Mouse (Mus musculus) left cerebral cortex, adult 11 months (tissue): Measurements from ENCODE around the gene Ikzf1.

Experiments used
- DNase-seq: peaks from one replicate; pipeline ENCODE4 v3.0.0; 2022; ENCODE audit warnings: low spot score

The Ikzf1 gene

DNA sequence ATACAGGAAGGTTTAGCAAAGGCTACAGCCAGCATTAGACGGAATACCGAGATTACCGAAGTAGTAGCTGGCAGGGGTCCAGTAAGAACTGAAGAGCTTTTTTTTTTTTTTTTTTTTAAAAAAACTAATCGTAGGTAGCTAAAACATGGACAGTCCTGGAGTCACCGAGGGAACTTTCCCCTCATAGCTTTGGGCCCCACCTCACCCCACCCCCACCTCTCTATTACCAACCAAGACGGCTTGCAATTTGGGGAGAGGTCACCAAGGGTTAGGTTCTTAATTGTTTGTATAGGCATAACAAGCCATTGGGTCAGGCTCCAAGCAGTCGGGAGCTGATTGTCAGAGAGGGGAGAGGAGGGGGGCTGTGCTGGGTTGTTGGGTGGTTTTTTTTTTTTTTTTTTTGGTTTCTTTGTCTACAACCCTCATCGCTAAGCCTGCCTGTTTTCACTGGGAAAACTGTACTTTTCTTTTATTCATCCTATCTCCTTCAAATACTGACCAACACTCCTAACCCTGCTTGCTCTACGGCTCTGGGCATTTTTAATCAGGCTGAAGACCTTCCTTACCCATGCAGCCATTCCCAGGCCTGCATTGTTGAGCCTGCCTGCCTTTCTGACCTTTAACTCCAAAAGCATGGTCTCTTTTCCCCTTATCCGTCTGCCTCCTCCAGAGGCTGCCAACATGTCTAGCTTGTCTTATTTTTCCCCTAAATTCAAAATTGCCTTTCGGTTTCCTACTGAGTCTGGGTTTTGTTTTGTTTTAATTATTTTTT lies 124.8 kb downstream of the Ikzf1 start:
- no peak for DNase-seq

DNA sequence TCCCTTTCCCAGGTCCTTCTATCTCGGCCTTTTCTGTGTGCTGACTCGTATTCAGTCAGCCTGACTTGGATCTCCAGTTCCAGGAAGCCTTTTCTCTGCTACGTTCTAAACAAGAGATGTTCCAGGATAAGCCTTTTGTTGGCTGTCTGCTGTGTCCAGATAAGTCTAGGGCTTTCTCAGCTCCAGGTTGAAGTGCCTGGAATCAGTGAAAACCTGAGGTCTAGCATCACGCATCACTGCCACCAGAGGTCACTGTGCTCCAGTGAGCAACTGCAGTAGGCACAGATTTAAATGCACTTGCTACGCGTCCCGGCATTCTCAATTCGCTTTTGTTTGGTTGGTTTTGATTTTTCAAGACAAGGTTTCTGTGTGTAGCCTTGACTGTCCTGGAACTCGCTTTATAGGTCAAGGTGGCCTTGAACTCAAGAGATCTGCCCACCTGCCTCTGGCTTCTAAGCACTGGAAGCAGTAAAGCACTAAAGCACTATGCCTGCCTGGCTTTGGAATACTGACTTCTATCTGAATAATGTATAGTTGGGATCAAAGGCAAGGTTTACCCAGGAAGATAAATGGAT lies 127.2 kb downstream of the Ikzf1 start:
- peak; percentile 58 for DNase-seq

DNA sequence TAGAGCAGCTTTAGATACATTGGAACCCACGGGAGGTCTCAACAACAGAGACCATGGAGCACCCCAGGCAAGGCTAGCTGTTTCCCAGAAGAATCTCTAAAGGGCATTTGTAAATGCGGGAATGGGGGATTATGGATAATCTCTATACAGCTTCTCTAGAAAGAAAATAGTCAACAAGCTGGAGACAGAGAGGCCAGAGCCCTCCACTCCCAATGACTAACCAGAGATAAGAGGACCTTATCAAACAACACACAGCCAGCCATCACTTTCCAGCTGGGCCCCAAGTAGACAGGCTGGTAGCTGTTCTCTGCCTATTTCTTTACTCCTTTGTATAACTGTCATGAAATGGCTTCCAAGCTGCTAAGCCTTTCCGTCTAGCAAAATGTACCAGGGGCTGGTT lies 130.9 kb downstream of the Ikzf1 start:
- no peak for DNase-seq

DNA sequence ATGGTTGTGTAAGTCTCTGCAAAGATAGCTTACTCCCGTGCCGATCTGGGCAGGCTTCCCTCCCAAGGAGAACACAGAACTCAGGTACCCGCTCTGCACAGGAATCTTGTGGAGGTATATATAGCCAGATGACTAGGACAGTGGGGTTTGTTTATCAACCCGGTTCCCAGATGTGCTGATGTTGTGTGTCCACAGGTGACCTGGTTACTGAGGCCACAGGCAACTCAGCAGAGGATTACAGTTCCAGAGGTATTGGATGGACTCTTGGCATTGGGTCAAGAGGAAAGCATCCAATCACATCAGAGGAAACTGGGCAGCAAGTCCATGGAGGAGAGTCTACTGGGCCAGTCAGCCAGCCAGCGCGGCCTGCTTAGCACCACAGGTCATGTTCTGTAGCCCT lies 134.0 kb downstream of the Ikzf1 start:
- DNase-seq: no peak

DNA sequence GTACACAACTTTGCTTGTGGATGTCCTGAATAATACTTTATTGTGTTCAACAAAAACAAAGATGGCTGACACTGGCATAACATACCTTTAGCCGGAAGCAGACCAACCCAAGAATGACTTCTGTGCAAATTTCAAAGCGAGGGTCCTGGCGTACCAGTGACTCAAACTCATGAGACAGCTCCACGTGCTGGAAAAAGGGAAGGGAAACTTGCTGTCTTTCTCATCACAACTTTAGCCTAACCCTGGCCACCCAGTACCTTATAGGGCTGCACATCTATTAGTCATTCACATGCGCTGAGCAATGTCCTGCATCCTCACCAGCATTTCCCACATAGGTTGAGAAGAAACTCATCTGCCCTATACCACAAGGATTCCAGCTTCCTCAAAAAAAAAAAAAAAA lies 134.4 kb downstream of the Ikzf1 start:
- no peak for DNase-seq

- DNase-seq: peak; percentile 81
Measured at GRCm38 (mm10) chr11:11820251-11820650, 135.4 kb downstream of the Ikzf1 start.

- DNase-seq: no peak
Measured at GRCm38 (mm10) chr11:11820737-11821136, 135.9 kb downstream of the Ikzf1 start.

DNA sequence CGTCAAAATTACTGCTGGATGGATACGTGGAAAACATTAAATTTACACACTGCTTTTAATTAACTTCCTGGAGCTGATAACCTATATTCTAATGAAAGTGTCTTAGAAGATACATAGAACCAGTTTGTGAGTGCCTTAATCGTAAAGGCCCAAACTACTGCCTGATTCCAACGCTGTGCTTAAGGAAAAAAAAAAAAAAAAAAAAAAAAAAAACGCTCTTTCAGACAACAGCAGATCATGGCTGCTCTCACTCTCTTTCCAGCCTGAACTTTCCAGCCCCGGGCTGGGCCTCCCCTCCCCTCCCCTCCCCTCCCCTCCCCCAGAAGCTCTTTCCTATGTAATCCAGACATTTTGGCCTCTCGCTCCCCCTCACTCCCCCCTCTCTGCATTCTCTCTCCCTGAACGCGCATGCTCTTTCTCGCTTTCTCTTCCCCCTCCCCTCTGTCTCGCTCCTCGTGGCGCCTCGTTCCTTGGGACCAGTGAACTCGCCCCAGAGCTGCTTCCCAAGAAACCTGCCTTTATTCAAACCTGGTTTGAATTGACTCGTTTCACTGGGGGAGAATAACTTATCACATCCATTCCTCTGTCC lies 136.7 kb downstream of the Ikzf1 start:
- no peak for DNase-seq
